Mouse (Mus musculus) myocyte (in vitro differentiated cells): ENCODE results near the gene Sat2.
"Not testable (repeated sequence)": the region's sequence is repeated elsewhere in the genome, so short reads cannot be mapped to it uniquely, and the experiment has no call there.

Experiments used
- MAX ChIP-seq: IDR thresholded peaks from one replicate; pipeline ENCODE4 v1.6.1; 2011; ENCODE audit warnings: low read depth, mild to moderate bottlenecking, control low read depth
- POLR2A ChIP-seq: IDR thresholded peaks from one replicate; pipeline ENCODE4 v1.6.1; 2011; ENCODE audit warnings: low read depth, mild to moderate bottlenecking, control low read depth, moderate library complexity; ENCODE audit not compliant: insufficient read length
- REST ChIP-seq: IDR thresholded peaks from one replicate; pipeline ENCODE4 v1.6.1; 2011; ENCODE audit warnings: mild to moderate bottlenecking, control low read depth, moderate library complexity; ENCODE audit not compliant: insufficient read depth, insufficient read length
- USF1 ChIP-seq: IDR thresholded peaks from one replicate; pipeline ENCODE4 v1.6.1; 2011; ENCODE audit warnings: low read depth, mild to moderate bottlenecking, control low read depth, moderate library complexity

GRCm38 (mm10) chr11:69614257-69614588, 7.6 kb upstream of the Sat2 start:
- not testable (repeated sequence) for TF ChIP-seq REST, MAX, USF1, POLR2A
